Mouse (Mus musculus): ENCODE measurements around the gene Ippk.

Gene Ippk

GRCm38 (mm10) chr13:49433268-49434029, 12.4 kb downstream of the Ippk start:
- no peak for DNase-seq

- no peak for DNase-seq
Observed at GRCm38 (mm10) chr13:49435745-49436144, 14.7 kb downstream of the Ippk start.

DNA sequence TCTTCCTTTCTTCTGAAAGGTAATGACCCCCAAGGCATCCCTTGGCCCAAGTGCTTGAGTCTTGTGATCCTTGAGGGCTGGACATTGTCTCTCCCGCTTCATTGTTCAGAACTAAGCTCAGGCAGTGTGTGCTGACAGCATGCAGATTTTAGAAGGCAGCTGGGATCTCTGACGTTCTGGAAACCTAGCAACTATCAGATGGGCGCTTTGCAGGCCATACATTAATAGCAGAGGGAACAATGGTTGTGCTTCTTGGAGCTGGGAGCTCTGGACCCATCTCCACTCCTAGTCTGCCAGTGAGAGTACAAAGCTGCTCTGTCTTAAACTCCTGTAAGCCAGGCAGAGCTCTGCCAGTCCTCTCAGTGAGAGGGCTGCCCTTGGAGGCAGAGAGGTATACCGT, 15.1 kb downstream of the Ippk start:
- no peak for DNase-seq

DNA sequence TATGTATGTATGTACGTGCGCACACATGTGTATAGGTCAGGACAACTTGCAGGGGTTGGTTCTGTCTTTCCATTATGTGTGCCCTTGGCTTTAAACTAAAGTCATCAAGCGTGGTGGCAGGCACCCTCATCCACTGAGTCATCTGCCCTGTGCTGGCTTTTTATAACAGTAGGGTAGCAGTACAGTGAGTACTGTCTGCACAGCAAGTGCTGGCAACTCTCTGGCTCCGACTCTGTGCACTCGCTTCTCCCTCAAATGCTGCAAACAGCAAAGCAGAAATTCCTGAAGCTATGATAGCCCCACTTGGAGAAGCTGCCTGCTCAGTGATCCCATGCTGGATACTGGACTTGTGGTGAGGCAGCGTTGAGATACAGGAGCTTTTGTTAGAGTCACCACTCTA, 23.4 kb downstream of the Ippk start:
- DNase-seq, result no peak

DNA sequence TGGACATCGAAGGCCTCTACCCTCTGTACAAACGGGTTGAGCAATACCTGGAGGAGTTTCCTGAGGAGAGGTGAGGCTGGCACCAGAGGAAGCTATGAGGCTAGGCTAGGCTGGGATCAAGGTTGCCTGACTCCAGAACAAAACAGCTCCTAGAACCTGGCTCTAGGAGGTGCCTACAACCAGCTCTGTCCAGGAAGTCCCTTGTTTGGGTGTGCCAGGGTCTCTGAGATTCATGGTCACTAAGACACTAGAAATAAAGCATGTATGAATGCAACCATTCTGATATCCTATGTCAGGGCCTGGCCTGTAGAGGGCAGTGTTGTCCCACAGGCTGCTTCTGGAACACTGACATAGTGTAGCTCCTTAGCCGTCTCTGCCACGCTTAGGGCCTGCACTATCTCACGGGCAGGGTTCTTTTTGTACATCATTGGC, 28.3 kb downstream of the Ippk start:
- DNase-seq, result peak; percentile 81

DNA sequence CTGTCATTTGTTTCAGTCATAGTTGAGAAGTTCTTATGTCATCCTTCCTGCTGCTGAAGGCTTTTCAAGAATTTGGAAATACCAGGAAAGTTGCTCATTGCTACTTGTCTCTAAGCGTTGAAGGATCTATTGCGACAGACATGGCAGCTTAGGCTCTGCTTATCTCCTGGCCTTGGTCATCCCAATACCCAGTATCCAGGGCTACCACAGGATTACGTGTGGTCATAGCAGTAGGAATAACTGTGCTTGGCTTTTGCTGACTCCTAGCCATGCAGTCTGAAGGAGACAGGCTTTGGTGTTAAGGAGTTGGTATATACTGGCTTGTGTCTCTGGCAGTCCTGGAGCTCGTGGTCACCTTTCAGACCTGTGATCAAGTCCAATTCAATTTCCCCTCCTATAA, 39.2 kb downstream of the Ippk start:
- DNase-seq, result no peak

DNA sequence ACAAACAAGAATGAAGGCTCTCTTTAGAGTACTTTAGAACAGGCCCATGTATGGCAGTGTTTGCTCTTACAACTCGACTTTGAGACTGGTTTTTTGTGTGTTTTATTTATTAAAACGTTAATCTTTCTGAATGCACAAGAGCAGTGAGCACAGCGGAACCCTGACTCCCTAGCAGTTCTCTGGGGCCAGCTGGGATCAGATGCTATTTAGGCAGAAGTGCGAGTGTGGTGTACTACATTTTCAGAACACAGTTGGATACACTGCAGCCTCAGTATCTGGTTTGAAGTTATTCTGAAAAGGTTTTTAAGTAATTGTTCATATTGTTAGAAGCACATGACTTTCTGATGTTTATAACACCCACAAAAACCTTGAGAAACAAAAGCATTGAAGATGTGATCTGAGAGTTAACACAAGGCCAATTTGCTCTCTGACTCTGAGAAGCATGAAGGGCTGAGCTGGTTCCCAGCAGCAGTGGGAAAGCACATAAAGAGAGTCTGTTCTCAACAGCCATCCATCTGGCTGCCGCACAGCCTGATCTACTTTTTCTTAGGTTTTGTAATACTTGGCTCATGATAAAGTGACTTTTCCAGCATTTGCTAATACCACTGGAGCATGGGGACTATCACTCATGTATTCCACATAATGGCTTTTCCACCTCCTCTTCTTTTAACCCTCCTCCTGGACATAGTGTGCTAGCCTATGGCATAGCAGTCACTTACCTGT, 39.8 kb downstream of the Ippk start:
- no peak for DNase-seq

DNA sequence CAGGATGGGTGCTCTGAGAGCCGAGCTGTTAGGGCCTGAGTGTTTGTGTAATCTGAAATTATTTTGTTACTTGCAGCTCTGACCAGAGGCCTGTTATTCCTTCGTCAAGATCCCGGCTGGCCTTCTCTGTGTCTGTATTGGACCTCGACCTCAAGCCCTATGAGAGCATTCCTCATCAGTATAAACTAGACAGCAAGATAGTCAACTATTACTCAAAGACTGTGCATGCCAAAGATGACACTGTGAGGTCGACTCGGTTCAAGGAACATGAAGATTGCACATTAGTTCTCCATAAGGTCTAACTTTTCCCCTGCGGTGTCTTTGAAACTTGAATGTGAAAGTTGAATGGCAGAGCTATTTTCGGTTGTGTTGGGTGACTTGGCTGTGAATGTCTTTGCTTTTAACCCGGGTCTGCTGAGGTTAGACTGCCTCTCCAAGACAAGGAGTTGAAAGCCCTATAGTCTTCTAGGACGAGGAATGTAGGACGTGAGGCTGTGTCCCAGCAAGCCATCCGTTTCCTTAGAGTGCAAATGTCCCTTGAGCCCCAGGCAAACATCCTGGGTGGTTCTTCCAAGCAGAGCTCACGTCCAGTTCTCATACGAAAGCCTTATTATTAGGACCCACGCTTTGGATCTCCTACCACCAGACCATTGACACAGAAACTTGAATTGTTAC, 40.5 kb downstream of the Ippk start:
- DNase-seq, result no peak

DNA sequence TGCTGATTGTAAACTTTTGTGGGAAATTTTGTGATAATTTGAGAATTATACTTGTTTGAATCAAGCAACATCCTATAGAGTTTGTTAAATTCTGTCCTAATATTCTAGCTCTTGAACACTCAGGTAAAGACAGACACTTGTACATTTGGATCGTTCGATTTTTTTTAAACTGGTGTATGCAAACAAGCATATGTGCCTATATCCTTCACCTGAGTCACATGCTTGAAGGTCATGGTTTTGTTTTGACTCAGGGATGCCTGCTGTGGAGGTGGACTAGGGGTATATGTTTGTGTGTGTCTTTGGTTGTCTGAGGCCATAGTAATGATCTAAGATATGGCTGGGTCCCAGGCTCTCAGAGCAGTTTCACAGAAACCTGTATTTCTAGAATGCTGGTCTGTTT, 41.9 kb downstream of the Ippk start:
- no peak for DNase-seq

GRCm38 (mm10) chr13:49465875-49466274, 44.8 kb downstream of the Ippk start:
- no peak for DNase-seq

DNA sequence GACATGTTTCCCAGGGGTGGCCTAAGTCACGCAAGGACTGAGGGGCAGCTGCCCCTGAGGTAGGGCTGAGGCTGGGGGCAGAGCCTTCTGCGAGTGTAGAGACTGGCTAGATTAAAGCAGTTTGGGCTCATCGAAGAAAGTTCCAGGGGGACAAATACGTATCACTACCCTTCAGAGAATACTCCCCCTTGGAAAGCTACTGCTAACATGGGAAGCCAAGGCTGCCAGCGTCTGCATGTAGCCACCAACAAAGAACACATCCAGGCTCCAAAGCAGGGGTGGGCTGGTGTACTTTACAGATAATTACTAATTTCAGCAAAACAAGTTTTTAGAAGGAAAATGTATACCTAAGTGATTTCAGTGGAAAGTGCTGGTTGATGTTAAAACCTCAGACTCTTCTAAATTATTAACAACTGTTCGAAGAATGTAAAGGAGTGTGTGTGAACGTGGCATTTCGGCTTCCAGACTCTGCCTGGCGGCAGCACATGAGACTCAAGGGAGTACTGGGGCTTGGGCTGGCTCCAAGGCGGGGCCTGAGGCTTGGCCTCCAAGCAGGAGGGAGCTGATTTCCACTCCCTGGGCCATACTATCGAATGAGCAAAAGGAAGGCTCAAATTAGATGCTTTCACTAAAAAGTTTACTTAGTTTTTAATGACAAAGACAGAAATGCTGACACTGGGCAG, 45.5 kb downstream of the Ippk start:
- DNase-seq, result no peak

DNA sequence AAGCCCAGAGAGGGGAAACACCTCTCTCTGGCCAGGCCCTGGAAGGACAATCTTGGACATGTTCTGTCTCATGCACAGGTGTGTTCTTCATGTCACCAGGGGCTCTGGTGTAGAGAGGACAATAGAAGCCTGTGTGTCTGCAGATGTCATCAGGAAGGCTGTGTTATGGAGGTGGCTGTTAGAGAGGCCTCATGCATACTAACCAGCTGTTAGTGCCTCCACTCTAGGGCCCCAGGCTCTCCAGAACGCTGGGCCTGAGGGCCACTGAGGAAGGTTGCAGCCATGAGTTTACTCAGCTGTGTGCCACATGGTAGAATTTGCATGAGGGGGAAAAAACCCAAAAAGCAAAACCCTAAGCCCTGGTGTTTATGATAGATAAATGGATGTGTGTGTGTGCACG, 46.5 kb downstream of the Ippk start:
- no peak for DNase-seq

GRCm38 (mm10) chr13:49469002-49469401, 48.0 kb downstream of the Ippk start:
- DNase-seq, result no peak

- no peak for DNase-seq
Observed at GRCm38 (mm10) chr13:49470319-49470718, 49.3 kb downstream of the Ippk start.

GRCm38 (mm10) chr13:49470806-49471205, 49.8 kb downstream of the Ippk start:
- DNase-seq, result no peak

DNA sequence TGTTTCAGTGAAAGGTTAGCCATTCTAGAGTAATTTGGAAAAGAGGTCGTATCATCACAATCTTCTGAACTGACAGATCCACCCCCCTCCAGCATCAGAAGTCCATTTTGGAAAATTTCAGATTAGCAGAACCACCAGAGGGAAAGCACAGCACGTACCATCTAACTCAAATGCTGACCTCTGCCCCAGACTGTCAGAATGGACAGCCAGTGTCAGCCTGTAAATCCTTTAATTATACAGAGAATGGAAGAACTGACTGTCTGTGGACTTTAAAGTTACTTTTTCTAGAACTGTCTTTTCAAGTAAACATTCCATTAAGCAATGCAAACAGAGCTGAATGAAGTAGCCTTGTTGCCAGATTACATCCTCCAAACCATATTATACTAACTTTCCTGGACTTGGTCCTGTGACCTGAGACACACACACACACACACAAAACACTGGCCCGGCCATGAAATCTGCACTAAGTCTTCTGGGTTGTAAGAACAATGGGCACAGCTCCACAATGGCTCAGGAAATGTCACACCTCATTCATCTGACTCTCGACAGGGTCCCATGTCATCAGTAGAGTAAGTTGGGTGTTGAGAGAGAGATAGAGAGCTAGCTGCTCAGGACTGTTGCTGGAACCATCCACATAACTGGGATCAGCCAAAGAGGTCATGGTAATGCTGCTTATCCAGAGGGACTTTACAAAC, 51.1 kb downstream of the Ippk start:
- no peak for DNase-seq

- no peak for DNase-seq
Observed at GRCm38 (mm10) chr13:49472676-49473005, 51.6 kb downstream of the Ippk start.

GRCm38 (mm10) chr13:49477887-49478286, 56.8 kb downstream of the Ippk start:
- DNase-seq, result no peak

- no peak for DNase-seq
Observed at GRCm38 (mm10) chr13:49478851-49479374, 57.9 kb downstream of the Ippk start.

DNA sequence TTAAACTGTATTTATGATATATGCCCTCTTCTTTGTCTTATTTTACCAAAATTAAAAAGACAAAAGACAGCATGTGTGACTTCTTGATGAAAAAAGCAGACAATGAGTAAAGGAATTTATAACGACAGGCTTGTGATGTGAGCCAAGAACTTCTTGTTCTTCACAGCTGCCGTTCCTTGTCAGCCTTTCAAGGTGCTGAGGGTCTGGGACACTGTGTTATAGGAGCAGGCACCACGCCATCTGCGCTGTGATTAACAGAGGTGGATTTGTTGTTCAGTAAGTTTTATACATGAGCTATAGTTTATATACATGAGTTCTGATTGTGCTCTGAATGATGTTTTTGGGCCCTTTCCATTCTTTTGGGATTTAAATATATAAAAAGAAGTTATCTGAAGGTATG, 58.4 kb downstream of the Ippk start:
- DNase-seq, result no peak

DNA sequence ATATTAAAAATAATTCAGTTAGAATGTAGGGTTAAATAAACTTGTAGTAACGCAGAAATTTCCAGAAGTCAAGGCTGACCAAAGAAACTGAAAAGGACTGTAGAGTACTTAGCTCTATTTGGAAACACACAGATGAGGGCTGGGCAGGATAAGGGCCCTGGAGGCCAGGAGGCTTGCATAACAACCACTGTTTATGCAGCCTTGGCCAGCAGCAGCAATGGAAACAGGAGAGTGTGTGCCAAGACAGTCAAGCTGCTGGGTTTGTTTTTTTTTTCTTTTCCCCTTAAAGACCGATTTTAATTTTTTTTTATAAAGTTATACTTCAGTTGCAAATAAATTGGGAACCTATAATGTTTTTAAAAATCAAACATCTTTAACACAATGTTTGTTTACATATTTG, 59.0 kb downstream of the Ippk start:
- DNase-seq, result no peak

DNA sequence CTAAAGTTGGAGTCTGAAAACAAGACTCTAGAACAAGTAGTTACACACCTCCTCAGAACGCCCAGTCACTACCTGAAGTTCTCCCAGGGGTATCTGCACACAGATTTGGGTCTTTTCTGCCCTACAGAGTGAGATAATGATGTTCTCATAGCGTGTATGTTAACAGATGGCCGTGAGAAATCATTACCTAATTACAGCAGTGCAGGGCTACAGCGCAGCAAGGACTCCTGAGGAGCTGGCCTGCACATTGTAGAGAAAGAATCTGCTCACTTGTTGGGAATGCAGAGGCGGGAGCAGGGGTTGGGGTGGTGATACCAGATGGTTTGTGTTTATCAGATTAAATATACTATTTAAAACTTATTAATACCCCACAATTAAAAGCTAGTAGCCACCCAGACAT, 59.5 kb downstream of the Ippk start:
- peak; percentile 3 for DNase-seq

DNA sequence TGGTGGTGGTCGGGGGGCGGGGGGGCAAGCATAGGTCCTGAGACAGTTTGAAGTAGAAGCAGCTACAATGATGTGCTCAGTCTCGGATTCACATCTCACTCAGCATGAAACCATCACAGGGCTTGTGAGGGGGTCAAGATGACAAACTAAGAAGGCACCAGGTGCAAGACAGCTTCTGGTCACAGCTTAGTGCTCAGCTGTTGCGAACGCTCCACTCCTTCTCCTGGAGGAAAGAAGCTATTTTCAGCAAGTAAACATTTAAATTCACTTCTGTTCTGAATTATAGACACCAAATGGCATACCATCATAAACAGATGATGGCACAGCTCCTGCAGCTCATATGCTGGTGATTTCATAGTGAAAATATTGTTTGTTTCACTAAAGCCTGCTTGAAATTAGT, 64.3 kb downstream of the Ippk start:
- no peak for DNase-seq

Data from retina, postnatal 1 day (tissue).